In the genomic region with DNA sequence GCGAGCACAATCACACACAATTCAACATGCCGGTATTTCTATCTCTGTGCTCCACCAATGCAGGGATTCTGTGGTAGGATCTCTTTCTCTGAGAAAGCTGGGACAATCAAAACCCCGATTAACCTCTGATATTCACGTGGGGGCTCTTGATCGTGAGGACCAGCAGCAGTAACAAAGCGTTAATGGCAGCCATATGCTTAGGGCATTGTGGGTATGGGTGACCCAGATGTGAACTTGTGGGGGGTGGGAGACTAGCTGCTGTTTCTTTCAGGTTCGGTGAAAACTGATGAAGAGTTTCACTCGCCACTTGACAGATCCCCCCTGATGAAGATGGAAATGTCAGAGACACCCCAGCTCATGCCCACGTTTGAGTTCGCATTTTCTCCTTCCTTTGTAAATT, we compare ENCODE assay signal across 17 mouse cellular contexts. TPM values are rescaled to one million over a fixed set of nuclear protein-coding genes. Genes with fewer than 3 reads are reported as not detected.
DNase-seq lines count a peak whose midpoint lies in the region; ATAC-seq and TF ChIP-seq lines count a peak whose summit lies in the region.
"Had no signal": no experiment of that assay in that cellular context is flagged by ENCODE, and none has a peak within 500 bp of the region (broad histone marks: within the 10 kb centered on the region; RNA-seq: fewer than 3 reads in every experiment).

No protein-coding gene starts in this region.

- H3K4me1 ChIP-seq in lung, embryonic 16.5 days (replicated peaks; ENCODE audit: control insufficient read depth, insufficient read depth, low read length), result peaks cover 4% of the 10 kb centered on the region
- 0 out of 2 replicates have a peak, but pooled peaks cover 7% of the 10 kb centered on the region for H3K4me1 ChIP-seq in forebrain, embryonic 14.5 days (ENCODE audit: control insufficient read depth, insufficient read depth, low read length)
- H3K4me1 ChIP-seq in limb, embryonic 11.5 days (ENCODE audit: control insufficient read depth, insufficient read depth, low read length), result 0 out of 2 replicates have a peak, but pooled peaks cover 2% of the 10 kb centered on the region
- peaks cover 3% of the 10 kb centered on the region; the same call in 1 of the 2 replicates for H3K4me1 ChIP-seq in neural tube, embryonic 12.5 days
- H3K4me1 ChIP-seq: liver, embryonic 13.5 days had no signal

- H3K27ac ChIP-seq in lung, embryonic 16.5 days (ENCODE audit: low read length), result no peak overlapping the region
- H3K27ac ChIP-seq in forebrain, embryonic 14.5 days (ENCODE audit: low read depth, low read length), result no peak overlapping the region
- 0 out of 2 replicates have a peak overlapping the region, but pooled peaks have one; percentile 36 for H3K27ac ChIP-seq in limb, embryonic 11.5 days (replicated peaks; ENCODE audit: low read depth, low read length)
- no peak overlapping the region for H3K27ac ChIP-seq in neural tube, embryonic 12.5 days
- H3K27ac ChIP-seq in gastrocnemius, adult 2 months, result no peak overlapping the region
- H3K27ac ChIP-seq: kidney, postnatal 0 days; liver, embryonic 13.5 days had no signal

- no peak for TF ChIP-seq CTCF in gastrocnemius, adult 2 months (IDR thresholded peaks at IDR 0.05)

- H3K4me3 ChIP-seq in lung, embryonic 16.5 days (ENCODE audit: low read length), result no peak overlapping the region
- H3K4me3 ChIP-seq in forebrain, embryonic 14.5 days (ENCODE audit: low read depth, low read length), result no peak overlapping the region
- H3K4me3 ChIP-seq in limb, embryonic 11.5 days (ENCODE audit: low read depth, low read length), result no peak overlapping the region
- H3K4me3 ChIP-seq in neural tube, embryonic 12.5 days, result no peak overlapping the region
- no peak overlapping the region for H3K4me3 ChIP-seq in gastrocnemius, adult 2 months
- H3K4me3 ChIP-seq: erythroblast, embryonic 14.5 days; liver, embryonic 13.5 days had no signal

- 36% methylated on average over 10 of the region's 10 CpGs for WGBS in lung, embryonic 16.5 days
- WGBS in forebrain, embryonic 14.5 days, result 44% methylated on average over 10 of the region's 10 CpGs
- 41% methylated on average over 10 of the region's 10 CpGs for WGBS in limb, embryonic 11.5 days
- 38% methylated on average over 10 of the region's 10 CpGs for WGBS in neural tube, embryonic 12.5 days

- no peak for ATAC-seq in lung, embryonic 16.5 days (ENCODE audit: low read depth)
- no peak for ATAC-seq in forebrain, embryonic 14.5 days
- ATAC-seq in limb, embryonic 11.5 days (ENCODE audit: insufficient number of reproducible peaks, low FRiP score, low TSS enrichment, low read depth), result no peak
- no peak for ATAC-seq in neural tube, embryonic 12.5 days (ENCODE audit: low FRiP score, low read depth)
- ATAC-seq: CD4-positive, CD25-positive, alpha-beta regulatory T cell, adult 4 months had no signal

- DNase-seq in lung, postnatal 4 days, result no peak
- no peak for DNase-seq in forebrain, embryonic 14.5 days (ENCODE audit: low spot score)
- peak; percentile 39 for DNase-seq in limb, embryonic 11.5 days (ENCODE audit: low spot score)
- no peak for DNase-seq in cerebellum, postnatal 25 days
- DNase-seq in gastrocnemius, adult 2 months, result no peak
- DNase-seq in kidney, adult 9 months, result no peak
- DNase-seq: cerebellum, adult 9-10 months; heart, postnatal 36 days; liver, embryonic 13.5 days; thymus, postnatal 25 days had no signal

- no peaks in the 10 kb centered on the region for H3K36me3 ChIP-seq in lung, embryonic 16.5 days (ENCODE audit: control insufficient read depth, insufficient read depth, low read length)
- H3K36me3 ChIP-seq in forebrain, embryonic 14.5 days (ENCODE audit: control insufficient read depth, insufficient read depth, low read length), result no peaks in the 10 kb centered on the region
- H3K36me3 ChIP-seq in limb, embryonic 11.5 days (ENCODE audit: control insufficient read depth, insufficient read depth, low read length), result no peaks in the 10 kb centered on the region
- H3K36me3 ChIP-seq in neural tube, embryonic 12.5 days, result no peaks in the 10 kb centered on the region
- H3K36me3 ChIP-seq: liver, embryonic 13.5 days had no signal

- no peaks in the 10 kb centered on the region for H3K27me3 ChIP-seq in lung, embryonic 16.5 days (ENCODE audit: control insufficient read depth, insufficient read depth, low read depth, low read length)
- no peaks in the 10 kb centered on the region for H3K27me3 ChIP-seq in forebrain, embryonic 14.5 days (replicated peaks; ENCODE audit: control insufficient read depth, insufficient read depth, low read length)
- no peaks in the 10 kb centered on the region for H3K27me3 ChIP-seq in limb, embryonic 11.5 days (ENCODE audit: control insufficient read depth, insufficient read depth, low read length)
- no peaks in the 10 kb centered on the region for H3K27me3 ChIP-seq in neural tube, embryonic 12.5 days (replicated peaks)
- H3K27me3 ChIP-seq: liver, embryonic 13.5 days had no signal

- intact Hi-C loops in gastrocnemius, adult 2 months (cut with DNase I), result no loop called here

- H3K9ac ChIP-seq in lung, embryonic 16.5 days (ENCODE audit: low read length), result no peak overlapping the region
- no peak overlapping the region; the same call in 1 of the 2 replicates for H3K9ac ChIP-seq in forebrain, embryonic 14.5 days (ENCODE audit: low read length)
- no peak overlapping the region for H3K9ac ChIP-seq in limb, embryonic 11.5 days (ENCODE audit: low read length)
- H3K9ac ChIP-seq in neural tube, embryonic 12.5 days, result no peak overlapping the region
- H3K9ac ChIP-seq: liver, embryonic 13.5 days had no signal

- H3K4me2 ChIP-seq in lung, embryonic 16.5 days (ENCODE audit: low read depth, low read length), result peak overlapping the region; percentile 8; the same call in 1 of the 2 replicates
- H3K4me2 ChIP-seq in forebrain, embryonic 14.5 days (ENCODE audit: low read length), result peak overlapping the region; percentile 12; the same call in 1 of the 2 replicates
- no peak overlapping the region for H3K4me2 ChIP-seq in limb, embryonic 11.5 days (ENCODE audit: low read depth, severe bottlenecking)
- peak overlapping the region; percentile 34 for H3K4me2 ChIP-seq in neural tube, embryonic 12.5 days (replicated peaks)
- H3K4me2 ChIP-seq: liver, embryonic 13.5 days had no signal

- H3K9me3 ChIP-seq in lung, embryonic 16.5 days (ENCODE audit: control insufficient read depth, low read length), result no peaks in the 10 kb centered on the region
- H3K9me3 ChIP-seq in forebrain, embryonic 14.5 days (replicated peaks; ENCODE audit: control insufficient read depth, low read length), result no peaks in the 10 kb centered on the region
- H3K9me3 ChIP-seq in limb, embryonic 11.5 days (ENCODE audit: control insufficient read depth, low read length), result no peaks in the 10 kb centered on the region
- no peaks in the 10 kb centered on the region for H3K9me3 ChIP-seq in neural tube, embryonic 12.5 days
- H3K9me3 ChIP-seq: liver, embryonic 13.5 days had no signal

RNA-seq across cellular contexts. Expression of gene Slc25a4, which starts 40.5 kb away (rescaled TPM):
- 421 and 425 TPM in 2 replicates for polyA plus RNA-seq in lung, embryonic 16.5 days (2015; fragmentation: Nextera tagmentation; extraction: Ambion mirVana)
- polyA plus RNA-seq in forebrain, embryonic 14.5 days (2014; fragmentation: Nextera tagmentation; extraction: Ambion mirVana), result 688 and 693 TPM in 2 replicates
- polyA plus RNA-seq in limb, embryonic 11.5 days (2014; fragmentation: Nextera tagmentation; extraction: Ambion mirVana), result 461 and 472 TPM in 2 replicates
- polyA plus RNA-seq in neural tube, embryonic 12.5 days (2016; fragmentation: Nextera tagmentation; extraction: Ambion mirVana), result 612 and 635 TPM in 2 replicates
- 1,000 to 10,000 TPM; 2,736 to 3,418 TPM for total RNA-seq in gastrocnemius, adult 2 months (2021)

RNA-seq across cellular contexts. Expression of gene Helt, which starts 42.9 kb away (rescaled TPM):
- polyA plus RNA-seq in lung, embryonic 16.5 days (2015; fragmentation: Nextera tagmentation; extraction: Ambion mirVana), result not detected in 2 replicates
- polyA plus RNA-seq in forebrain, embryonic 14.5 days (2014; fragmentation: Nextera tagmentation; extraction: Ambion mirVana), result 5.4 and 5.9 TPM in 2 replicates
- not detected in 2 replicates for polyA plus RNA-seq in limb, embryonic 11.5 days (2014; fragmentation: Nextera tagmentation; extraction: Ambion mirVana)
- 0.25 and 0.68 TPM in 2 replicates for polyA plus RNA-seq in neural tube, embryonic 12.5 days (2016; fragmentation: Nextera tagmentation; extraction: Ambion mirVana)
- total RNA-seq in gastrocnemius, adult 2 months (2021), result 1 to 10 TPM in 1 of 2 experiments, under 1 TPM in 1; 0.82 to 1.6 TPM
- total RNA-seq: layer of hippocampus, postnatal 25 days had no signal
- polyA plus RNA-seq: CD4-positive, CD25-positive, alpha-beta regulatory T cell, adult 4 months; erythroblast, embryonic 14.5 days; gonadal fat pad, adult 2 months; kidney, postnatal 0 days had no signal
